Mouse (Mus musculus) lung, embryonic 14.5 days (tissue): ENCODE results near the gene Txndc9. TPM values are rescaled to one million over a fixed set of nuclear protein-coding genes. Genes with fewer than 3 reads are reported as not detected.

Experiments used
- ATAC-seq: fragments of 200-750 bp; cut with Nextera tagmentation; 2 replicates; pipeline ENCODE4 v1.8.0; 2017; ENCODE audit warnings: mild to moderate bottlenecking, moderate TSS enrichment, moderate library complexity; ENCODE audit not compliant: insufficient read depth
- DNase-seq: peaks from one replicate; pipeline ENCODE4 v3.0.0-alpha.2; 2015
- H3K27ac ChIP-seq: fragments of 300-500 bp; sonication (generic); 2 replicates; pipeline ENCODE4 v1.5.1; 2014; ENCODE audit warnings: low read depth, mild to moderate bottlenecking, moderate library complexity
- H3K27me3 ChIP-seq: fragments of 300-500 bp; sonication (generic); 2 replicates; pipeline ENCODE4 v1.6.1; 2014; ENCODE audit warnings: low read length, control low read depth; ENCODE audit not compliant: insufficient read depth
- H3K36me3 ChIP-seq: fragments of 300-500 bp; sonication (generic); 2 replicates; pipeline ENCODE4 v1.6.1; 2014; ENCODE audit warnings: control low read depth; ENCODE audit not compliant: insufficient read depth
- H3K4me1 ChIP-seq: fragments of 300-500 bp; sonication (generic); 2 replicates; pipeline ENCODE4 v1.6.1; 2014; ENCODE audit warnings: antibody characterized with exemption, control low read depth; ENCODE audit not compliant: insufficient read depth
- H3K4me2 ChIP-seq: fragments of 300-500 bp; sonication (generic); 2 replicates; pipeline ENCODE4 v1.6.1; 2014; ENCODE audit warnings: mild to moderate bottlenecking
- H3K4me3 ChIP-seq: fragments of 300-500 bp; sonication (generic); 2 replicates; pipeline ENCODE4 v1.5.1; 2014; ENCODE audit warnings: low read depth, low read length
- H3K9ac ChIP-seq: fragments of 300-500 bp; sonication (generic); 2 replicates; pipeline ENCODE4 v1.6.1; 2014
- H3K9me3 ChIP-seq: fragments of 300-500 bp; sonication (generic); 2 replicates; pipeline ENCODE4 v1.6.1; 2016; ENCODE audit warnings: low read depth, low read length, control low read depth
- CTCF ChIP-seq: IDR thresholded peaks from 2 replicates; pipeline ENCODE4 v1.5.1; 2016; ENCODE audit warnings: antibody characterized with exemption, low read depth
- WGBS: fragments of 180-500 bp; shearing (Covaris S2); extraction: QIAGEN DNeasy Blood & Tissue Kit; methylation state at CpG from one replicate; pipeline ENCODE4 v1.1.7; 2014; 5-methylcytosine and 5-hydroxymethylcytosine counted together
- polyA plus RNA-seq: library from polyadenylated mRNA; unstranded; fragments of >200 nt; fragmentation: Nextera tagmentation; extraction: Ambion mirVana; gene quantifications from 2 replicates; pipeline ENCODE4 v1.2.1, GENCODE M21; 2014

The Txndc9 gene
- polyA plus RNA-seq, 1 experiment from 2014 or later: 127 TPM

DNA sequence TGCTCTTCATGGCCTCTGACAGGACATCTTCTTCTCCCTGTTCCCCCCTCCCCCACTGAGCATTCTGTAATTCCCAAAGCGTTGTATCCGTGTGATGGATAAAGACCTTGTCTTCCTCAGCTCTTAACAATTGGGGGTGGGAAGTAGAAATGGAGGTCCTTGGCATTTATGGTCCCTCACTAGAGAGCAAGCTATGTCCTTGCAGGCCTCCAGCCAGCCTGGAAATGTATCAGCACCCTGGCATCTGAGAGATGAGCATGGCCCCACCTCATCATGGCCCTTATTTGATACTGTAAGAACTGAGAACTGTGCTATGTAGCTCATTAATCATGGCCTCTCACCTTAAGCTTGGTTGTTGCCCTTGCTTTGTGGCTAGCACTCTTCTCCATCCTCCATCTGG, 42.4 kb downstream of the Txndc9 start:
- no peak for TF ChIP-seq CTCF
- no peaks in the 10 kb centered on the region for H3K27me3 ChIP-seq
- H3K4me3 ChIP-seq: no peak overlapping the region
- H3K4me2 ChIP-seq: no peak overlapping the region
- DNase-seq: no peak
- H3K4me1 ChIP-seq: peaks cover 8% of the 10 kb centered on the region
- no peak overlapping the region for H3K9ac ChIP-seq
- no peak overlapping the region for H3K27ac ChIP-seq
- H3K9me3 ChIP-seq: no peaks in the 10 kb centered on the region
- no peak for ATAC-seq
- WGBS: 85% methylated on average over 2 of the region's 2 CpGs
- no peaks in the 10 kb centered on the region for H3K36me3 ChIP-seq

DNA sequence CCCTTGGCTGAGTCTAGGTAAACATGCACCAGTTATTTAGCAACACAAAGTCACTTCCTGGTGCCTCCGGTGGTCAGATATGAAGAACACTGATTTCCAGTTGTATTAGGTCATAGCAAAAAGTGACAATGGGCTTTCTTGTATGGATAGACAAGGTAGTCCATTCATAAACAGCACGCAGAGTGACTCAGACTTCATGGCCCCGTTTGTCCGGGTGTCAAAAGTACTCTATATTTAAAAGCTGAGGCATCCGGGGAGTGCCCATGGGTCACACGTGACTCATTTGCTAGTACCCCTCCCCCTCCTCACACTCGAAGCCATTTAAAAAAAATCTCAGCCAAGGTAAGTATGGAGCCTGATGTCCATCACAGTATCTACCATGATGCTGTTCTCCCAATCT, 42.9 kb downstream of the Txndc9 start:
- ATAC-seq (no peak), DNase-seq (no peak)
- 73% methylated on average over 7 of the region's 7 CpGs for WGBS
- Histone ChIP-seq H3K4me2 (no peak overlapping the region), H3K9me3 (no peaks in the 10 kb centered on the region), H3K9ac (no peak overlapping the region), H3K36me3 (no peaks in the 10 kb centered on the region), H3K27ac (no peak overlapping the region), H3K4me1 (peaks cover 8% of the 10 kb centered on the region), H3K4me3 (no peak overlapping the region), H3K27me3 (no peaks in the 10 kb centered on the region)
- TF ChIP-seq CTCF: no peak

DNA sequence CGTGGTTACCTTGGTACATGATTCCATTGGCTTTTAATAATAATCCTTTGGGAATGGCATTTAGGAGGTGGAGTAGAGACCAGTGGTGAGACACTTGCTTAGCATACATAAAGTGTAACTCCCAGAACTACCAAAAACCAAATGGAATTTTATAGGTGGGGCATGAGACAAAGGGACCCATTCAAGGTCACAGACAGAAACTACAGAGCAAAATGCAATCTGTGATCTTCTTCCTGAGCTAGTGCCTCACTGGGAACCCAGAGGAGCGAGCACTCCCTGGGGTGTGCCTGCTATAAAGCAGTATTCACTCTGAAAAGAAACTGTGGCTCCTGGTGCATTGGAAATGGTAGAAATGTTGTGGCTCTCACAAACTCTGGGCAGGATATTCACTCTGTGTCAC, 48.8 kb downstream of the Txndc9 start:
- Histone ChIP-seq H3K36me3 (no peaks in the 10 kb centered on the region), H3K27ac (no peak overlapping the region), H3K9me3 (no peaks in the 10 kb centered on the region), H3K9ac (no peak overlapping the region), H3K4me1 (no peaks in the 10 kb centered on the region), H3K4me3 (no peak overlapping the region), H3K4me2 (no peak overlapping the region), H3K27me3 (no peaks in the 10 kb centered on the region)
- TF ChIP-seq CTCF: no peak
- ATAC-seq (no peak), DNase-seq (no peak)
- 80% methylated on average over 2 of the region's 2 CpGs for WGBS

Other genes with a start within 250 kb of the Txndc9 start
- gene Tsga10, start 131.5 kb downstream of the Txndc9 start, polyA plus RNA-seq: 7.7 TPM in 2 replicates
- 7.2 and 9.4 TPM in 2 replicates for gene Lipt1, start 126.2 kb downstream of the Txndc9 start, polyA plus RNA-seq
- 24.2 and 26.4 TPM in 2 replicates for gene Mitd1, start 107.5 kb downstream of the Txndc9 start, polyA plus RNA-seq
- 247 and 261 TPM in 2 replicates for gene Mrpl30, start 107.4 kb downstream of the Txndc9 start, polyA plus RNA-seq
- not detected in 2 replicates for gene Lyg2, start 81.4 kb downstream of the Txndc9 start, polyA plus RNA-seq
- not detected in 2 replicates for gene Lyg1, start 40.1 kb downstream of the Txndc9 start, polyA plus RNA-seq
- gene Eif5b, start 117 bp upstream of the Txndc9 start, polyA plus RNA-seq: 25.4 and 25.8 TPM in 2 replicates
- gene Rev1, start 131.9 kb upstream of the Txndc9 start, polyA plus RNA-seq: 27.3 and 32.3 TPM in 2 replicates